Mouse (Mus musculus): Measurements from ENCODE around the gene Tfap4.

GRCm38 (mm10) chr16:4595527-4595963, 35.9 kb upstream of the Tfap4 start:
- TF ChIP-seq CTCF (IDR thresholded peaks at IDR 0.05; ENCODE audit: extremely low read depth, insufficient read depth, low read length) (no peak), POLR2A (IDR thresholded peaks at IDR 0.05; ENCODE audit: extremely low read depth, insufficient read depth, low read length) (no peak)
